Mouse (Mus musculus) heart, embryonic 16.5 days (tissue): ENCODE measurements around the gene Dis3l. TPM values are rescaled to one million over a fixed set of nuclear protein-coding genes. Genes with fewer than 3 reads are reported as not detected.
A peak's percentile ranks its signal among the peaks of the same experiment; 100 is the strongest.

ENCODE experiments used
- ATAC-seq: fragments of 200-750 bp; cut with Nextera tagmentation; replicated peaks from 2 replicates; pipeline ENCODE4 v1.8.0; 2017; ENCODE audit warnings: moderate number of reproducible peaks; ENCODE audit not compliant: insufficient read depth, low FRiP score; ENCODE audit errors: extremely low read depth
- H3K27ac ChIP-seq: fragments of 300-500 bp; sonication (generic); 2 replicates; pipeline ENCODE4 v1.5.1; 2014; ENCODE audit warnings: mild to moderate bottlenecking, low read length, control low read depth, moderate library complexity
- H3K27me3 ChIP-seq: fragments of 300-500 bp; sonication (generic); 2 replicates; pipeline ENCODE4 v1.6.1; 2014; ENCODE audit warnings: low read length, mixed read lengths; ENCODE audit not compliant: control insufficient read depth, insufficient read depth
- H3K36me3 ChIP-seq: fragments of 300-500 bp; sonication (generic); 2 replicates; pipeline ENCODE4 v1.6.1; 2014; ENCODE audit not compliant: control insufficient read depth, insufficient read depth
- H3K4me1 ChIP-seq: fragments of 300-500 bp; sonication (generic); 2 replicates; pipeline ENCODE4 v1.6.1; 2014; ENCODE audit warnings: low read length, mixed read lengths; ENCODE audit not compliant: control insufficient read depth, insufficient read depth
- H3K4me2 ChIP-seq: fragments of 300-500 bp; sonication (generic); 2 replicates; pipeline ENCODE4 v1.6.1; 2014; ENCODE audit warnings: low read depth, mild to moderate bottlenecking, control low read depth, low read length
- H3K4me3 ChIP-seq: fragments of 300-500 bp; sonication (generic); 2 replicates; pipeline ENCODE4 v1.5.1; 2014; ENCODE audit warnings: mild to moderate bottlenecking, control low read depth, low read length
- H3K9ac ChIP-seq: fragments of 300-500 bp; sonication (generic); 2 replicates; pipeline ENCODE4 v1.6.1; 2014; ENCODE audit warnings: low read length, control low read depth
- H3K9me3 ChIP-seq: fragments of 300-500 bp; sonication (generic); replicated peaks from 2 replicates; pipeline ENCODE4 v1.6.1; 2016; ENCODE audit warnings: low read length; ENCODE audit not compliant: control insufficient read depth
- WGBS: fragments of 180-500 bp; shearing (Covaris S2); extraction: QIAGEN DNeasy Blood & Tissue Kit; methylation state at CpG from one replicate; pipeline ENCODE4 v1.1.7; 2014; 5-methylcytosine and 5-hydroxymethylcytosine counted together
- polyA plus RNA-seq: library from polyadenylated mRNA; unstranded; fragments of >200 nt; fragmentation: Nextera tagmentation; extraction: Ambion mirVana; gene quantifications from 2 replicates; pipeline ENCODE4 v1.2.1, GENCODE M21; 2015

The Dis3l gene
- polyA plus RNA-seq, 1 experiment from 2014 or later, result 21.2 TPM

- H3K9ac ChIP-seq, result peak overlapping the region; percentile 97
- H3K27me3 ChIP-seq, result no peaks in the 10 kb centered on the region
- no peaks in the 10 kb centered on the region for H3K9me3 ChIP-seq
- H3K4me2 ChIP-seq, result peak overlapping the region; percentile 84
- no peaks in the 10 kb centered on the region for H3K36me3 ChIP-seq
- H3K4me3 ChIP-seq, result peak overlapping the region; percentile 94
- H3K4me1 ChIP-seq, result peaks cover 8% of the 10 kb centered on the region
- ATAC-seq, result no peak
- H3K27ac ChIP-seq, result peak overlapping the region; percentile 7; the same call in 1 of the 2 replicates
- WGBS, result 39% methylated on average over 5 of the region's 5 CpGs
Measured at GRCm38 (mm10) chr9:64282404-64282987, 58.6 kb downstream of the Dis3l start.

GRCm38 (mm10) chr9:64281781-64282178 is 59.3 kb downstream of the Dis3l start:
- Histone ChIP-seq H3K27me3 (no peaks in the 10 kb centered on the region), H3K4me3 (peak overlapping the region; percentile 94), H3K9ac (peak overlapping the region; percentile 97), H3K4me1 (peaks cover 8% of the 10 kb centered on the region), H3K27ac (peak overlapping the region; percentile 92), H3K4me2 (peak overlapping the region; percentile 84), H3K9me3 (no peaks in the 10 kb centered on the region), H3K36me3 (no peaks in the 10 kb centered on the region)
- ATAC-seq, result peak; percentile 83
- WGBS, result under 1% methylated on average over 24 of the region's 24 CpGs

GRCm38 (mm10) chr9:64281105-64281780 is 59.8 kb downstream of the Dis3l start, which contains the start of gene Tipin:
Gene Tipin (plus strand): TSS chr9:64281581.
- peaks cover 8% of the 10 kb centered on the region for H3K4me1 ChIP-seq
- H3K9me3 ChIP-seq, result no peaks in the 10 kb centered on the region
- H3K4me2 ChIP-seq, result peak within 1 kb of the TSS; percentile 84
- no peaks in the 10 kb centered on the region for H3K27me3 ChIP-seq
- no peaks in the 10 kb centered on the region for H3K36me3 ChIP-seq
- ATAC-seq, result peak; percentile 96
- peak within 1 kb of the TSS; percentile 92 for H3K27ac ChIP-seq
- 2% methylated on average over 46 of the region's 46 CpGs for WGBS
- peak within 1 kb of the TSS; percentile 97 for H3K9ac ChIP-seq
- peak within 1 kb of the TSS; percentile 94 for H3K4me3 ChIP-seq

- WGBS, result 89% methylated on average over 6 of the region's 6 CpGs
- no peak overlapping the region for H3K9ac ChIP-seq
- peaks cover 8% of the 10 kb centered on the region for H3K4me1 ChIP-seq
- H3K27ac ChIP-seq, result no peak overlapping the region
- H3K9me3 ChIP-seq, result 0 out of 2 replicates have a peak, but pooled peaks cover 3% of the 10 kb centered on the region
- H3K27me3 ChIP-seq, result no peaks in the 10 kb centered on the region
- H3K4me3 ChIP-seq, result no peak overlapping the region
- no peak overlapping the region for H3K4me2 ChIP-seq
- H3K36me3 ChIP-seq, result no peaks in the 10 kb centered on the region
- no peak for ATAC-seq
Measured at GRCm38 (mm10) chr9:64278665-64279310, 62.3 kb downstream of the Dis3l start.

GRCm38 (mm10) chr9:64277706-64278105 is 63.4 kb downstream of the Dis3l start:
- no peak overlapping the region for H3K4me3 ChIP-seq
- H3K4me2 ChIP-seq, result no peak overlapping the region
- H3K36me3 ChIP-seq, result no peaks in the 10 kb centered on the region
- WGBS, result 58% methylated on average over 8 of the region's 8 CpGs
- no peak for ATAC-seq
- H3K27me3 ChIP-seq, result no peaks in the 10 kb centered on the region
- H3K9me3 ChIP-seq, result 0 out of 2 replicates have a peak, but pooled peaks cover 3% of the 10 kb centered on the region
- no peak overlapping the region for H3K27ac ChIP-seq
- H3K4me1 ChIP-seq, result peaks cover 7% of the 10 kb centered on the region
- no peak overlapping the region for H3K9ac ChIP-seq

- no peak overlapping the region for H3K4me3 ChIP-seq
- 0 out of 2 replicates have a peak, but pooled peaks cover 3% of the 10 kb centered on the region for H3K9me3 ChIP-seq
- H3K27me3 ChIP-seq, result no peaks in the 10 kb centered on the region
- H3K36me3 ChIP-seq, result no peaks in the 10 kb centered on the region
- no peak overlapping the region for H3K27ac ChIP-seq
- ATAC-seq, result no peak
- WGBS, result 73% methylated on average over 1 of the region's 1 CpGs
- no peaks in the 10 kb centered on the region for H3K4me1 ChIP-seq
- H3K4me2 ChIP-seq, result no peak overlapping the region
- H3K9ac ChIP-seq, result no peak overlapping the region
Measured at GRCm38 (mm10) chr9:64274919-64275318, 66.2 kb downstream of the Dis3l start.

GRCm38 (mm10) chr9:64274291-64274690 is 66.8 kb downstream of the Dis3l start:
- Histone ChIP-seq H3K36me3 (no peaks in the 10 kb centered on the region), H3K27ac (no peak overlapping the region), H3K4me3 (no peak overlapping the region), H3K4me1 (no peaks in the 10 kb centered on the region), H3K4me2 (no peak overlapping the region), H3K9ac (no peak overlapping the region), H3K9me3 (0 out of 2 replicates have a peak, but pooled peaks cover 3% of the 10 kb centered on the region), H3K27me3 (no peaks in the 10 kb centered on the region)
- WGBS, result 69% methylated on average over 4 of the region's 4 CpGs
- ATAC-seq, result no peak

- 65% methylated on average over 4 of the region's 4 CpGs for WGBS
- H3K27me3 ChIP-seq, result no peaks in the 10 kb centered on the region
- no peak for ATAC-seq
- H3K27ac ChIP-seq, result no peak overlapping the region
- H3K4me1 ChIP-seq, result no peaks in the 10 kb centered on the region
- no peaks in the 10 kb centered on the region for H3K36me3 ChIP-seq
- no peak overlapping the region for H3K4me2 ChIP-seq
- no peak overlapping the region for H3K4me3 ChIP-seq
- H3K9me3 ChIP-seq, result 0 out of 2 replicates have a peak, but pooled peaks cover 3% of the 10 kb centered on the region
- no peak overlapping the region for H3K9ac ChIP-seq
Measured at GRCm38 (mm10) chr9:64273757-64274156, 67.3 kb downstream of the Dis3l start.

- Histone ChIP-seq H3K27me3 (no peaks in the 10 kb centered on the region), H3K4me1 (no peaks in the 10 kb centered on the region), H3K9ac (no peak overlapping the region), H3K4me2 (no peak overlapping the region), H3K4me3 (no peak overlapping the region), H3K36me3 (no peaks in the 10 kb centered on the region), H3K9me3 (0 out of 2 replicates have a peak, but pooled peaks cover 3% of the 10 kb centered on the region), H3K27ac (no peak overlapping the region)
- ATAC-seq, result no peak
- 34% methylated on average over 7 of the region's 7 CpGs for WGBS
Measured at GRCm38 (mm10) chr9:64272611-64273010, 68.5 kb downstream of the Dis3l start.
